Mouse (Mus musculus) intestine, embryonic 15.5 days (tissue): ENCODE measurements around the gene Olfr224. TPM values are rescaled to one million over a fixed set of nuclear protein-coding genes. Genes with fewer than 3 reads are reported as not detected.

Source experiments
- polyA plus RNA-seq: library from polyadenylated mRNA; unstranded; fragments of >200 nt; fragmentation: Nextera tagmentation; extraction: Ambion mirVana; gene quantifications from 2 replicates; pipeline ENCODE4 v1.2.1, GENCODE M21; 2015

The Olfr224 gene
- polyA plus RNA-seq, 1 experiment from 2014 or later = not detected

Other genes starting within 250 kb of the Olfr224 start
- gene Zfp672, start 240.2 kb downstream of the Olfr224 start, polyA plus RNA-seq = 37.0 and 42.7 TPM in 2 replicates
- 28.5 and 28.6 TPM in 2 replicates for gene Sh3bp5l, start 239.8 kb downstream of the Olfr224 start, polyA plus RNA-seq
- gene Lypd8, start 191.5 kb downstream of the Olfr224 start, polyA plus RNA-seq = 874 and 977 TPM in 2 replicates
- gene 1810065E05Rik, start 149.4 kb downstream of the Olfr224 start, polyA plus RNA-seq = 0.20 TPM in 1 of 2 replicates, not detected in the other
- not detected in 2 replicates for gene Gm12253, start 138.0 kb downstream of the Olfr224 start, polyA plus RNA-seq
- gene Lypd9, start 117.6 kb downstream of the Olfr224 start, polyA plus RNA-seq = not detected in 2 replicates
- not detected in 2 replicates for gene Olfr30, start 108.3 kb downstream of the Olfr224 start, polyA plus RNA-seq
- not detected in 2 replicates for gene Olfr332, start 78.0 kb downstream of the Olfr224 start, polyA plus RNA-seq
- not detected in 2 replicates for gene Olfr331, start 68.0 kb downstream of the Olfr224 start, polyA plus RNA-seq
- gene Olfr330, start 35.7 kb downstream of the Olfr224 start, polyA plus RNA-seq = not detected in 2 replicates
- not detected in 2 replicates for gene Olfr329-ps, start 24.1 kb downstream of the Olfr224 start, polyA plus RNA-seq
- gene Olfr328, start 14.9 kb downstream of the Olfr224 start, polyA plus RNA-seq = 0.05 TPM in 1 of 2 replicates, not detected in the other
- not detected in 2 replicates for gene Olfr325, start 7.2 kb upstream of the Olfr224 start, polyA plus RNA-seq
- not detected in 2 replicates for gene Olfr324, start 24.6 kb upstream of the Olfr224 start, polyA plus RNA-seq
- 0.19 TPM in 1 of 2 replicates, not detected in the other for gene 2210407C18Rik, start 45.5 kb upstream of the Olfr224 start, polyA plus RNA-seq
- not detected in 2 replicates for gene Olfr323, start 59.9 kb upstream of the Olfr224 start, polyA plus RNA-seq
- gene Trim58, start 69.9 kb upstream of the Olfr224 start, polyA plus RNA-seq = 0.16 and 0.23 TPM in 2 replicates
- gene Olfr322, start 88.2 kb upstream of the Olfr224 start, polyA plus RNA-seq = not detected in 2 replicates
- not detected in 2 replicates for gene Olfr320, start 110.5 kb upstream of the Olfr224 start, polyA plus RNA-seq
- gene Olfr319, start 128.6 kb upstream of the Olfr224 start, polyA plus RNA-seq = not detected in 2 replicates
- gene Olfr318, start 153.5 kb upstream of the Olfr224 start, polyA plus RNA-seq = not detected in 2 replicates
- gene Olfr317, start 168.7 kb upstream of the Olfr224 start, polyA plus RNA-seq = not detected in 2 replicates
- not detected in 2 replicates for gene Olfr316, start 182.2 kb upstream of the Olfr224 start, polyA plus RNA-seq
- gene Olfr315, start 202.6 kb upstream of the Olfr224 start, polyA plus RNA-seq = not detected in 2 replicates
- not detected in 2 replicates for gene Olfr314, start 212.4 kb upstream of the Olfr224 start, polyA plus RNA-seq
- 16.8 and 17.2 TPM in 2 replicates for gene Fam183b, start 231.4 kb upstream of the Olfr224 start, polyA plus RNA-seq
- not detected in 2 replicates for gene Olfr313, start 244.4 kb upstream of the Olfr224 start, polyA plus RNA-seq